Mouse (Mus musculus): Measurements from ENCODE around the gene Golga4.

GRCm38 (mm10) chr9:118515476-118515875 is 9.4 kb downstream of the Golga4 start:
- no peak for TF ChIP-seq POLR2A (IDR thresholded peaks at IDR 0.05; ENCODE audit: insufficient read length, low read depth)
- TF ChIP-seq TCF12 (IDR thresholded peaks at IDR 0.05; ENCODE audit: insufficient read depth, poor library complexity, severe bottlenecking): no peak
- no peak for TF ChIP-seq CEBPB (IDR thresholded peaks at IDR 0.05; ENCODE audit: insufficient read depth, poor library complexity, severe bottlenecking)
- TF ChIP-seq MYOG (IDR thresholded peaks at IDR 0.05; ENCODE audit: control insufficient read depth in 1 of 3, insufficient read depth in 1 of 3, insufficient read length in 2 of 3, low read depth in 2 of 3): no peak
- TF ChIP-seq MAX (IDR thresholded peaks at IDR 0.05; ENCODE audit: low read depth): no peak
- TF ChIP-seq USF1 (IDR thresholded peaks at IDR 0.05; ENCODE audit: low read depth): no peak
- TF ChIP-seq MYOD1 (IDR thresholded peaks at IDR 0.05; ENCODE audit: control insufficient read depth in 1 of 3, insufficient read length in 2 of 3, low read depth in 2 of 3): no peak
